Mouse (Mus musculus): ENCODE results near the gene Nt5c3b. TPM values are rescaled to one million over a fixed set of nuclear protein-coding genes. Genes with fewer than 3 reads are reported as not detected.

The Nt5c3b gene
- total and polyA plus RNA-seq, 2 experiments from 2014 or later: 58.5 to 111 TPM

DNA sequence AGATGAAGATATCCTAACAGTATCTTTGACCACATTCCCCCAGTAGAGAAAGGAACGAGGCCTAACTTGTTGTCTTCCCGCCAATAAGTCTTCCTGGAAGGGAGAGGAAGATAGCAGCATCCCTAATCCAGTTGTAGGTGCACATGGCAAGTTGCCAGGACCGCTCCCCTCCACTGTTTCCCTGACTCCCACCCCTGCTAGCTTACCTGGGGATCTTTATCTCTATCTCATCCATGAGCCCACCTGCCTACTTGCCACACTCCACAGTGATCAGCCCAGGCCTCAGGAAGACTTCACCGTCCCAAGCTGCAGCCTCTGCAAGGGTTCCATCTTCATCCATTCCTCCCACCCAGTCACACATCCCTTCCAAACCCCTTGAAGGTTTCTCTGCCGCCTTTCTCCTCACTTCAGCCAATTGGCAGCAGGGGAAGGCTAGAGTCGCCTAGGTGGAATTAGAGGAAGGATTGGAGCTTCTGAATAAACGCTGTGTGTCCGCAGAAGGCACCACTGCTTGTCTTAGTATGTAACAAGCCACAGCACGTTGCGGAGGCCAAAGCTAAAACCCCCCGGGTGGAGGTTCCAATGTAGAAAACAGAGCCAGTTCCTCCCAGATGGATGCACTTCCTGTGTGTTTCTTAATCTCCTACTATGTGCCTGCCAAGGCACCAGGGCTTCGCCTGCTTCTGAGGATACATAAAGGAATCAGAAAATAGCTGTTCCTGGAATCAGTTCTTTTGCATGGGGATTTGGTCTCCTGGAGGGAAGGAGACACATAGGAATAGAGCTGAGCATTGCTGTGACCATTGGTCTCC lies 41.7 kb downstream of the Nt5c3b start:
- Histone ChIP-seq H3K27me3 (ENCODE audit: insufficient read depth, low read length) (no peaks in the 10 kb centered on the region), H3K4me1 (ENCODE audit: insufficient read depth, low read length) (peaks cover 15% of the 10 kb centered on the region), H3K36me3 (ENCODE audit: insufficient read depth, low read length) (no peaks in the 10 kb centered on the region), H3K4me3 (ENCODE audit: low read depth, low read length) (no peak overlapping the region), H3K9me3 (ENCODE audit: low read length) (no peaks in the 10 kb centered on the region), H3K27ac (ENCODE audit: low read depth, low read length) (no peak overlapping the region), H3K4me2 (ENCODE audit: low read depth, low read length, poor library complexity, severe bottlenecking) (no peak overlapping the region), H3K9ac (replicated peaks; ENCODE audit: low read length, poor library complexity, severe bottlenecking) (no peak overlapping the region)
- ATAC-seq (ENCODE audit: low FRiP score) (no peak), DNase-seq (ENCODE audit: low spot score) (no peak)
- 74% methylated on average over 12 of the region's 12 CpGs for WGBS
- no peak for TF ChIP-seq CTCF (IDR thresholded peaks at IDR 0.05)

DNA sequence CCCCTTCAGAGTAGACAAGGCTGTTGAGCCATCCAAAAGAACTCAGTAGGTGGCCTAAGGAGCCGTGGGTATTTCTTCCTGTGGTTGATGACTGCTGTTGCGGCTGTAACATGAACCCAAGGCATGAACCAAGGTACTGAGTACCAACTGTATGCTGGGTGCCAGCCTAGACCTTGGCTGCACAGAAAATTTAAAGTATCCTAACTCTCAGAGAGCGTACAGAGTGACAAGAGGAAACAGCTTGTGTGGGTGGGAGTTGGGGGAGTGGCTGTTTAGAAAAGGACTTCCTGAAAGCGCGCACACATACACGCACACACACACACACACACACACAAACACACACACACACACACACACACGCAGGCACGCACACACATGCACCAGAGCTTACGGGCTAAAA lies 42.3 kb downstream of the Nt5c3b start:
- ATAC-seq (ENCODE audit: low FRiP score) (no peak), DNase-seq (ENCODE audit: low spot score) (no peak)
- no peak for TF ChIP-seq CTCF (IDR thresholded peaks at IDR 0.05)
- H3K4me3 ChIP-seq (ENCODE audit: low read depth, low read length): no peak overlapping the region
- H3K27ac ChIP-seq (ENCODE audit: low read depth, low read length): no peak overlapping the region
- H3K9ac ChIP-seq (replicated peaks; ENCODE audit: low read length, poor library complexity, severe bottlenecking): no peak overlapping the region
- no peaks in the 10 kb centered on the region for H3K27me3 ChIP-seq (ENCODE audit: insufficient read depth, low read length)
- 81% methylated on average over 9 of the region's 9 CpGs for WGBS
- peaks cover 17% of the 10 kb centered on the region for H3K4me1 ChIP-seq (ENCODE audit: insufficient read depth, low read length)
- H3K36me3 ChIP-seq (ENCODE audit: insufficient read depth, low read length): no peaks in the 10 kb centered on the region
- H3K9me3 ChIP-seq (ENCODE audit: low read length): no peaks in the 10 kb centered on the region
- no peak overlapping the region for H3K4me2 ChIP-seq (ENCODE audit: low read depth, low read length, poor library complexity, severe bottlenecking)

DNA sequence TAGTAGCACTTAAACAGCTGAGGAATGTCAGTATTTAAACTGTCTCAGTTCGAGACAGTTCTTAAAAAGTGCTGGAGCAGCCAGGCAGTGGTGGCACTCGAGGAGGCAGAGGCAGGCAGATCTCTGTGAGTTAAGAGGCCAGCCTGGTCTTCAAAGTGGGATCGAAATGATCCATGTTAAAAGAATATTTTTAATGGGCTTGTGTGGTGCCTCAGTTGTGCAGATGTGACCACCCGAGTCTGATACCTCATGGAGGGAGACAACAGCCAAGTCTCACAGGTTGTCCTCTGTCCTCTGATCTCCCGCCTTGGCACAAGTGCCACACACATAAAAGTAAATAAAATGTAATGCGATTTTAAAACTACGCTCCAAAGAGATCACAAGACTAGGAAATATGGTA lies 43.1 kb downstream of the Nt5c3b start:
- peak overlapping the region; percentile 79; the same call in 1 of the 2 replicates for H3K4me2 ChIP-seq (ENCODE audit: low read depth, low read length, poor library complexity, severe bottlenecking)
- 93% methylated on average over 7 of the region's 7 CpGs for WGBS

DNA sequence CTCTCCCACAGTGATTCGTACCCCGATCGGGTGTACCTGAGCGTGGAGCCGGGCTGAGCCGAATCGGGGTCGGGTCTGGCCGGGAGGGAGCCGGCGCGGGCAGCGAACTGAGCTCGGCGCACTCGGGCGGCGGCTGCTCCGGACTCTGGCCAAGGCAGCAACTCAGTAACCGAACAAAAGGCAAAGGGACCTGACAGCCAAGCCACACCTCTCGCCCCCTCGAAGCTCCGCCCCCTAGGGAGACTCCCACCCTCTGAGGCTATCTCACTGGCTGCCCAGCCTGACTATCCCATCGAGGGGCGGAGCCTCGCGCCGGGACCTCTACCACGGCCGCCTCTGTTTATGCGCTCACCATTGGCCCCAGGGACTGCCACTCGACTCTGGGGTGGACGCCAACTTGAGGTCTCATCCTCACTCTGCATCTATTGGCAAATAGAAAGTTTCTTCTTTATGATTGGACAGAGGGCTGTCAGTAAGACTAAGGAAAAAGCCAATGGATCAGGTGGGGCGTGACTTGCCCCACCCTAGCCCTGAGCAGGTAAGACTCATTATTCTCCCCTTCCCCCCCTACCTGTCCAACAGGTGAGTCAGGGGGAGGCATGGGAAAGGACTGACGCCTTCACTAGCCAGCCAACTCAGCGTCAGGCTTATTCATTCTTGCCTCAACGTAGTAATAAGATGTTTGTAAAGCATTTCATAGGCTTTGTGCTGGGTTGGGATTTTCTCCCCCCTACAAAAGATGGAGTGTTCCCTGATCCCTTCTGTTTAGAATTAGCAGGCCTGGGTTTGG lies 43.8 kb downstream of the Nt5c3b start, which contains the start of gene Jup:
Gene Jup, minus strand, starts transcription at position 164 of the 790 bp plus-strand sequence.
- Histone ChIP-seq H3K27ac (ENCODE audit: low read depth, low read length) (peak within 1 kb of the TSS; percentile 75), H3K36me3 (ENCODE audit: insufficient read depth, low read length) (no peaks in the 10 kb centered on the region), H3K4me3 (ENCODE audit: low read depth, low read length) (peak within 1 kb of the TSS; percentile 86), H3K4me2 (ENCODE audit: low read depth, low read length, poor library complexity, severe bottlenecking) (peak within 1 kb of the TSS; percentile 79), H3K4me1 (ENCODE audit: insufficient read depth, low read length) (peaks cover 17% of the 10 kb centered on the region), H3K9ac (replicated peaks; ENCODE audit: low read length, poor library complexity, severe bottlenecking) (peak within 1 kb of the TSS; percentile 80), H3K9me3 (ENCODE audit: low read length) (no peaks in the 10 kb centered on the region), H3K27me3 (ENCODE audit: insufficient read depth, low read length) (no peaks in the 10 kb centered on the region)
- ATAC-seq (ENCODE audit: low FRiP score) (peak; percentile 99), DNase-seq (ENCODE audit: low spot score) (peak; percentile 100)
- no peak; the same call in 1 of the 2 replicates for TF ChIP-seq CTCF (IDR thresholded peaks at IDR 0.05)
- 1% methylated on average over 36 of the region's 37 CpGs for WGBS

More for the DNA sequence above, 43.1 kb downstream of the Nt5c3b start:
- H3K4me3 ChIP-seq (ENCODE audit: low read depth, low read length): no peak overlapping the region
- H3K4me1 ChIP-seq (ENCODE audit: insufficient read depth, low read length): peaks cover 17% of the 10 kb centered on the region
- no peak for ATAC-seq (ENCODE audit: low FRiP score)
- H3K27ac ChIP-seq (ENCODE audit: low read depth, low read length): peak overlapping the region; percentile 27; the same call in 1 of the 2 replicates
- H3K27me3 ChIP-seq (ENCODE audit: insufficient read depth, low read length): no peaks in the 10 kb centered on the region
- H3K9ac ChIP-seq (replicated peaks; ENCODE audit: low read length, poor library complexity, severe bottlenecking): no peak overlapping the region
- DNase-seq (ENCODE audit: low spot score): no peak
- no peak for TF ChIP-seq CTCF (IDR thresholded peaks at IDR 0.05)
- no peaks in the 10 kb centered on the region for H3K9me3 ChIP-seq (ENCODE audit: low read length)
- no peaks in the 10 kb centered on the region for H3K36me3 ChIP-seq (ENCODE audit: insufficient read depth, low read length)

DNA sequence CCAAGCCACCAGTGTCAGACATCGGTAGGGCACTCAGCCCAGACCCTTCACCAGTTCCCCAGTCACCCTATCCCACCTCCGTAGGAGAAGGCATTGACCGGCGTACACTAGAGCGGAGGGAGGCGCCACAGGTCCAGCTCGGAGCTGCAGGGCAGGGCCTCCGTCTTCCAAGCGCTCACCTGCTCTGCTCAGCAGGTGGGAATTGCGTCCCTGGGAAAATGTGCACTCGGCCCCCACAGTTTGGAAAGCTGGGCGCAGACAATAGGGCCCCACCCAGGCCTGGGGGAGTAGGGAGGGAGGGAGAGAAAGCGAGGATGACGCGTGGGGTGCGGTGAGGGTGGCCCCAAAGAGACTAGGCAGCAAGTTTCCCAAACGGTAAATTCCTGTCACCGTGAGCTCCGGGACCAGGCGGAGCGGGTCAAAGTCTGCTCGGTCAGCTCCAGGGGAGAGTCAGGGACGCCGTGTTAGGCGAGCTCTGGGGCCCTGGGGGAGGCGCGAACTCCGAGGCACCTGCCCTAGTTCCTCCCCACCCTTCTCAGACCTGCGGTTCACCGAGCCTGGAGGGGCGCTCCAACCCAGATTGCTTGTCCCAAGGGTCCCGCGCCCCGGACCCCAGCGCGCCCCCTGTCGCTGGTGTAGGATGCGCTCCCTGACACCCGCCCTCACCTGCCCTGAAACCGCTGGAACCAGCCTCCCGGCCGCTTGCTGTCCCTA lies 44.6 kb downstream of the Nt5c3b start:
- ATAC-seq (ENCODE audit: low FRiP score) (no peak; the same call in none of the 2 replicates), DNase-seq (ENCODE audit: low spot score) (peak; percentile 12)
- peak; percentile 65 for TF ChIP-seq CTCF (IDR thresholded peaks at IDR 0.05)
- under 1% methylated on average over 41 of the region's 42 CpGs for WGBS
- Histone ChIP-seq H3K27me3 (ENCODE audit: insufficient read depth, low read length) (no peaks in the 10 kb centered on the region), H3K4me3 (ENCODE audit: low read depth, low read length) (peak overlapping the region; percentile 86), H3K27ac (ENCODE audit: low read depth, low read length) (peak overlapping the region; percentile 75), H3K4me2 (ENCODE audit: low read depth, low read length, poor library complexity, severe bottlenecking) (peak overlapping the region; percentile 79), H3K4me1 (ENCODE audit: insufficient read depth, low read length) (peaks cover 17% of the 10 kb centered on the region), H3K9ac (replicated peaks; ENCODE audit: low read length, poor library complexity, severe bottlenecking) (peak overlapping the region; percentile 80), H3K9me3 (ENCODE audit: low read length) (no peaks in the 10 kb centered on the region), H3K36me3 (ENCODE audit: insufficient read depth, low read length) (no peaks in the 10 kb centered on the region)

All from midbrain, postnatal 0 days (tissue).